Mouse (Mus musculus): ENCODE data around the gene Rbm12.
A peak's percentile ranks its signal among the peaks of the same experiment; 100 is the strongest.
"Not testable (repeated sequence)": the region's sequence is repeated elsewhere in the genome, so short reads cannot be mapped to it uniquely, and the experiment has no call there.

Rbm12 gene

GRCm38 (mm10) chr2:156111358-156112079 lies at the start of gene Rbm12, which contains the start of gene Cpne1:
Gene Rbm12 (minus strand): TSS chr2:156111978.
Gene Cpne1 (minus strand): TSS chr2:156111965.
- DNase-seq (ENCODE audit: low spot score in 2 of 2): peak; percentile 90 to 95

- no peak for DNase-seq (ENCODE audit: low spot score in 2 of 2)
Observed at GRCm38 (mm10) chr2:156151538-156151937, 39.8 kb upstream of the Rbm12 start.

GRCm38 (mm10) chr2:156147316-156147915 lies 35.6 kb upstream of the Rbm12 start:
- DNase-seq (ENCODE audit: low spot score in 2 of 2): no peak

DNA sequence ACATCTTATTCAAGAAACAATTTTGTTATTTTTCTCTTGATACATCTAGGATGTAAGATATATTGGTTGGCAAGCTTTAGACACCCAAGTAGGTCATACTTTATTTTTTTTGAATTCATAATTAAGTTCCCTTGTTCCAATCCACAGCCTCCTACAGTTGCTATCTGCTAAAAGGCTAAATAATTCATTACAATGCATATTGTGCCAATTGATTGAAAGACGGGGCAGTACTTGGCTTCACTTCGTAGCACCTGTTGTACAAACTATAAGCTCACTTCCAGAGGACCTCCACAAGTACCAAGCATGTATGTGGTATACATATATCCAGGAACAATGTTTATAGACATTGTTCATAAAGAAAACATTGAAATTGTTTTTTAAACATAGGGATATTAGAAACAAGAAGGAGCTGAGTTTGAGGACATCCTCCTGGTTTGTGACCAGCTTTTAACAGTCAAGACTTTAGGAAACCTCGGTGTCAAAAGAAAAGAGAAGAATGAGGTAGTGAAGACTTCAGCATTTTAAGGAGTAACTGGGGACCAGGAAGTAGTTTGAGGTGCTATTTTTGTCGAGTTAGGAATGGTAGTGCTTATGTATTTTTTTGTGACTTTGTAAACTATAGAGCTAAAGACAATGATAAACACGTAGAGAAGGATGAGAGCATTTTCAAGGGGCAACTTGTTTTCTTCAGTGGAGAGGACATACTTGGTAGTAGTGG lies 34.7 kb upstream of the Rbm12 start:
- DNase-seq (ENCODE audit: low spot score in 2 of 2): no peak

GRCm38 (mm10) chr2:156145486-156146130 lies 33.8 kb upstream of the Rbm12 start:
- no peak for DNase-seq (ENCODE audit: low spot score in 2 of 2)

GRCm38 (mm10) chr2:156143953-156144724 lies 32.4 kb upstream of the Rbm12 start, which contains the start of the genes Romo1 and Nfs1:
Gene Romo1 (plus strand): TSS chr2:156144039.
Gene Nfs1 (minus strand): TSS chr2:156144186.
- peak; percentile 89 to 93 for DNase-seq (ENCODE audit: low spot score in 2 of 2)

DNA sequence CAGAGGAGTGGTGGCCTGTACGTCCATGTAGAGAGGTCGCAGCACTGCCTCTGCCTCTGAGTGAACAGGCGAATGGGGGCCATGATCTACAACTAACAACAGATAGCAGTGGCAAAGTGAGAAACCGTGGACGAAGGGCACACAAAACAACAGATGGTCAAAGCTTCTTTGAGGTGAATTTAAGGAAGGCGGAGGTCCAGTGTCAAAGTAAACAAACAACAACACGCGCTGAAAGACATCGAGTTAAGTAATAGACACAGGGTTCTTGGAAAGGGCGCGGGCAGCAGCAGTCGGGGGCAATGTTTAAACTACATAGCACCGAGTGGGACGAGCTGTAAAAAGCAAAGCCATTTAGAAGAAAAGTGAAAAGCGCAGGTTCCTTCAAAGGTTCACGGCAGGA lies 31.6 kb upstream of the Rbm12 start:
- DNase-seq (ENCODE audit: low spot score in 2 of 2): no peak

DNA sequence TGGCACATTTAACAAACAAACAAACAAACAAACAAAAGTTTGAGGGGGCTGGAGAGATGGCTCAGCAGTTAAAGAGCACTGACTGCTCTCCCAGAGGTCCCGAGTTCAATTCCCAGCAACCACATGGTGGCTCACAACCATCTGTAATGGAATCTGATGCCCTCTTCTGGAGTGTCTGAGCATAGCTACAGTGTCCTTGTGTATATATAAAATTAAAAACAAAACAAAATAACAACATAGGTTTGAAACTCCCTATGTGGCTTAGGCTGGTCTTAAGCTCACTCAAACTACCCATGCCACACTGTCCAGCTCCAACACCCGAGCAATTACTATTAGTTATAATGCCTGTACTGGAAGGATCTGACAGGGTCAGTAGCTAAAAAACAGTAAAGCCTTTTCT lies 31.0 kb upstream of the Rbm12 start:
- DNase-seq (ENCODE audit: low spot score in 2 of 2): no peak

DNA sequence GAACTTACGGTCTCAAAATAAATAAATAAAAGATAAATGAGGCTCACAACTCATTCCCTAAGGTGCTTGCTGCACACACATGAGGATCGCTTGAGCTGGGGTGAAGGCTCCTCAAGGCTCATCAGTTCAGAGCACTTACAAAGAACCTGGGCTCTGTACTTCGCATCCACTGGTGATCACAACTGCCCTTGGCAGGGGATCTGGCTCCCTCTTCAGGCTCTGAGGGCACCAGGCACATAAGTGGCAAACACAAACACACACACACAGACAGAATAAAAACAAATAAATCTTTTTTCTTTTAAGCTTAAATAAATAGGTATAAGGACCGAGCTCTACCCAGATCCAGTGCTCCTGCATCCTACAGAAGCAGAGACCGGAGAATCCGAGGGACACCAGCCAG lies 23.9 kb upstream of the Rbm12 start:
- DNase-seq (ENCODE audit: low spot score in 2 of 2): no peak

GRCm38 (mm10) chr2:156134161-156134560 lies 22.4 kb upstream of the Rbm12 start:
- no peak for DNase-seq (ENCODE audit: low spot score in 2 of 2)

DNA sequence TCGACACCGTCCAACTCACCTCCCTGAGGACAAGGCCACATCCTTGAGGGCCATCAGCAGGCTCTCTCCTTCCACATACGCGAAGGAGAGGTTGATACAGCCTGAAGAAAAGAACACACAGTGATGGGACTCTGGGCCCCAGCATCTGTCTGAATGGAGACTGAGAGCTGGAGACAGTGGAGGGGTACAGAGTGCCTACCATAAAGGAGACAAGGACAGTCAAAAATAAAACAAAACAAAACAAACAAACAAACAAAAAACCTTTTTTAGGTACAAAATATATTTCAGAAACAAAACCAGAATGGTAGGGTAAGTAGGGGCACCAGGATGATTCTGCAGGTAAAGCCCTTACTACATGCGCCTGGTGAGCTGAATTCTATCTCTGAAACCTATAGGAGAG lies 15.2 kb upstream of the Rbm12 start, which contains the start of gene Gm28036:
Gene Gm28036, minus strand, starts transcription at position 101 of the 400 bp plus-strand sequence.
- no peak for DNase-seq (ENCODE audit: low spot score in 2 of 2)

- DNase-seq (ENCODE audit: low spot score in 2 of 2): no peak
Observed at GRCm38 (mm10) chr2:156123731-156124130, 12.0 kb upstream of the Rbm12 start.

GRCm38 (mm10) chr2:156119566-156119965 lies 7.8 kb upstream of the Rbm12 start:
- no peak for DNase-seq (ENCODE audit: low spot score in 2 of 2)

- not testable (repeated sequence) for DNase-seq (ENCODE audit: low spot score in 2 of 2)
Observed at GRCm38 (mm10) chr2:156112080-156112423, 274 bp upstream of the Rbm12 start.

DNA sequence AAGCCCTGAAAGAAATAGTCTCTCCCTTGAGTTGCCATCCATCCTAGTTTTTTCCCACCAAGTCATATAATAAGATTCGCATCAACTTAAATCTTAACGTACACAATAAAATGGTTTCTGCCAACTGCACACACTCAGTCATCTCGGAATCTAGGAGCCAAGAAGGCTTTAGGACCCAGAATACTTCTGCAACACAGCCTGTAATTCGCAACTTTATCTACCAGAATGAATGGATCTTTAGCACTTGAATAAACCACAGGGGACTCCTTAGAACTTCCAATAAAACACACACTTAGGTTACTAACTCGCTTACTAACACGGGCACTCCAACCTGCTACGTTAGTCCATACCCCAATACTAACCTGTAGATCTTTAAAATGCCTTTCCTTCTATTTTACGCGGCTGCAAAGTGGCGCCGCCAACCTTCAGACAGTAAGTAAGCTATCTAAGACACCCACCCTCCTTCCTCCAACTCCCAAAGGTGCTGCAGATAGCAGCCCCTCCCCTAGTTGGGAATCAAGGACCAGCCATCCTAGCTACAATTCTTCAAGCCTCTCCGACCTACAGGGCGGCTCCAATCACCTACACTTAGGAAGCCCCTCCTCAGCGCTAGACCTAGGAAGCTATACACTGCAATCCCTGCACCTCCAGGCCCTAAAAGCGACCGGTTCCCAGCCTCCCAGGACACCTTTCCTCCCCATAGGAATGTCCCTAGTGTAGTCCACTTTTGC lies 986 bp downstream of the Rbm12 start:
- peak in 1 of 2 experiments; percentile 60 for DNase-seq (ENCODE audit: low spot score in 2 of 2)

DNA sequence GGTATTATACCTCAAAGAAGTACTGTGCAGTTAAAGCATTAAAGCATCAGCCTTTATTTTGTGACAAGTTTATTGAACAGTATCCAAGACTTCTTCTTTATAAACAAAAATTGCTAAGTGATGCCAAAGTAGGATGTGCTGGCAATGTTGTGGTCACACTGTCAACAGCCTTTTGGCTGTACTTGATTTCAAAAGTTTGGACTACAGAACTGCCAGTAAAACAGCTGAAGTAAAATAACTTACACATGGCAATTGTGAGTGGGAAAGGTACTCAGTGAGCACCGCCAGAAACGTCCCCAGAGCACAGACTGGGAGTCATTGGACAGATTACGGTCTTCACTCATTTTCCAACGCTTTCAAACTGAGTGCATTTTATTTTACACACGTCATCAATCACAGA lies 19.9 kb downstream of the Rbm12 start:
- DNase-seq (ENCODE audit: low spot score in 2 of 2): no peak

GRCm38 (mm10) chr2:156089799-156090198 lies 22.0 kb downstream of the Rbm12 start:
- DNase-seq (ENCODE audit: low spot score in 2 of 2): no peak

- no peak for DNase-seq (ENCODE audit: low spot score in 2 of 2)
Observed at GRCm38 (mm10) chr2:156087391-156088110, 24.2 kb downstream of the Rbm12 start.

- no peak for DNase-seq (ENCODE audit: low spot score in 2 of 2)
Observed at GRCm38 (mm10) chr2:156084541-156084940, 27.2 kb downstream of the Rbm12 start.

DNA sequence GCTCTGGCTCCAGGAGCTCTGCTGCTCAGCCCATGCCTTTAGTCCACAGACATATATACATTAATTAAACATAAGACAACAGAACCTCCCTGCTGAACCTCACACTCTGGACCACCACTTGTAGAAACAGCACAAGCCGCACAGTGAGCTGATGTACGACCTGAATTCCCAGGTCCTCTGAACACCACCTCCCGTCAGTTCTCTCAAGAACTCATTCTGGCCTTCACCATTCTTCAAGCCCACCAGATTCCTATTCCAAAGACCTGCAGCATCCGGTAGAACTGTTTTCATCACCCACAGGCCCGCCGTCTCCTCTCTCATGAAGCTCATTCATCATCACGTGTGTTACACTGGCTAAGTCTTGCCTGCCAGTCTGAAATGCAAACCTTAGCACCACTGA lies 31.4 kb downstream of the Rbm12 start:
- no peak for DNase-seq (ENCODE audit: low spot score in 2 of 2)
